Mouse (Mus musculus): ENCODE results near the gene Plcb4. TPM values are rescaled to one million over a fixed set of nuclear protein-coding genes. Genes with fewer than 3 reads are reported as not detected.
A peak's percentile ranks its signal among the peaks of the same experiment; 100 is the strongest.

The Plcb4 gene
- 16.5 and 16.7 TPM in 2 replicates for polyA plus RNA-seq (2014; fragmentation: Nextera tagmentation; extraction: Ambion mirVana)

DNA sequence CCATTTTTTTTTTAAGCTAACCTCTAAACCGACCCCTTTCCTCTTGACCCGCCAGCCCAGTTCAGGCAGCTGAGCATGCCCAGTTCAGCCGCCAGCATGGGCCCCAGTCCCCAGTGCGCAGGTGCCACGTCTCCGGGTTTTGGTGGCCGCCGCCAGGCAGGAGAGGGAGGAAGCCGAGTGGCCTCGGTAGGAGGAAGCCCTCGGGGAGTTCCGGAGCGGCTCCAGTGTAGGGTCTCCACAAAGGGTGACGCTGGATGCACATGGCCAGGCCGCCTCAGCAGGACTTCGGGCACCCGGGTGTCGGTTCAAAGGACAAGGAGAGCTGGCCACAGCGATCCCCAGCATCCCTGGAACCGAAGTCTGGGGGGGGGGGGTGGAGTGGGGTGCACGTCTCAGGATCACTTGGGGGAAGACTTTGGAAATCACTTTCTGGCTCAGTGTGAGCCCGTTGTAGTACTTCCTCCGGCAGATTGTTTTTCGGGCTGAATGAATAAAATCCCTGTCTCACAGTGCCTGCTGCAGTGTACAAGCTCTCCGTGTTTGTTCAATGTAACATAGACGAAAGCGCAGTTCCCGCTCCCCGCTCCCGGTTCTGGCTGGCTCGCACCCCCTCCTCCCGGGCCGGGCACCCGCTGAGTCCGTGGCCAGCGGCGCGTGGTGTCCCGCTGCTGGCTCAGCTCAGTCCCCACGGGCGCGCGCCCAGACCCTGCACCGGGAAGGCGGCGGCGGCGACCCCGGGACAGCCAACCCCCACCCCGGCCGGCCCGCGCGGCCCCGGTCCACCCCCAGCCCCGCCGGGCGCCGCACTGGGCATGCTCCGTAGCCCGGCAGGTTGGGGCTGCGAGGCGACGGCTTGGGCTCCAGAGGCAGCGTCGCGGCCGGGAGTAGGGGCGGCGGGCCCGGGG lies at the start of gene Plcb4:
Plcb4 (plus strand) TSS at position 526 of the 905 bp plus-strand sequence.
- DNase-seq (ENCODE audit: low spot score) (peak; percentile 86), ATAC-seq (ENCODE audit: insufficient read depth, low FRiP score, low TSS enrichment) (peak; percentile 95)
- Histone ChIP-seq H3K9ac (ENCODE audit: low read length) (peak within 1 kb of the TSS; percentile 95), H3K9me3 (ENCODE audit: control insufficient read depth, low read length) (no peaks in the 10 kb centered on the region), H3K4me2 (ENCODE audit: low read depth) (peak within 1 kb of the TSS; percentile 67), H3K27ac (ENCODE audit: low read depth, low read length) (peak within 1 kb of the TSS; percentile 97), H3K4me1 (ENCODE audit: control insufficient read depth, insufficient read depth, low read length) (no peaks in the 10 kb centered on the region), H3K4me3 (ENCODE audit: low read depth, low read length) (peak within 1 kb of the TSS; percentile 81), H3K36me3 (ENCODE audit: control insufficient read depth, insufficient read depth, low read length) (no peaks in the 10 kb centered on the region), H3K27me3 (ENCODE audit: control insufficient read depth, insufficient read depth, low read length) (no peaks in the 10 kb centered on the region)
- WGBS = under 1% methylated on average over 44 of the region's 71 CpGs

DNA sequence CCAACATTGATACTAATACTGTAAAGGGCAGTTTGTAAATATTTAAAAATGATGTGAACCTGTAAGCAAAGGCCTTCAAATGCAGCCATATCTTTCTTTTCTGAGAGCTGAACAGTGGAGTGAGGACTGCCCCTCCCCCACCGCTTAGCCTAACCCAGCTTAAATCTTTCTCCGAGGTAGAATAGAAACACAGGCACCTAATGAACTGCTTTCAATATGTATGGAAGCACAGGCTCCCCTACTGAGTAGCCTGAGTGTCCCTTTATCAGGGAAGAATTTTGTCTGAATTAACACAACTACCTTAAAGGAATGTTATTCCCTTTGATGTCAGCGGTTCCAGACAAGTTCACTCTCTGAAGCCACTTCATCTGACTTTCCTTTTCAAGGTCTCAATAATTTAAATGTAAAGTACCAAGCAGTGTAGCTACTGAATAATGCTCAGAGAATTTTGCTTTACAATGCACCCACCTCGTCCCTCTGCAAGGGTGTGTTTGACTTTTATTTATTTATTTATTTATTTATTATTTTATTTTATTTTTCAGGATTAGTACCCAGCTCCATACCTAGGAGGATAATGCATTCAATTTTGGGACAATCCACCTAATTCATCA lies 44.1 kb upstream of the Plcb4 start:
- Histone ChIP-seq H3K4me3 (ENCODE audit: low read depth, low read length) (no peak overlapping the region), H3K27me3 (ENCODE audit: control insufficient read depth, insufficient read depth, low read length) (no peaks in the 10 kb centered on the region), H3K27ac (ENCODE audit: low read depth, low read length) (no peak overlapping the region), H3K4me1 (ENCODE audit: control insufficient read depth, insufficient read depth, low read length) (no peaks in the 10 kb centered on the region), H3K4me2 (ENCODE audit: low read depth) (no peak overlapping the region), H3K9me3 (ENCODE audit: control insufficient read depth, low read length) (no peaks in the 10 kb centered on the region), H3K9ac (ENCODE audit: low read length) (no peak overlapping the region), H3K36me3 (ENCODE audit: control insufficient read depth, insufficient read depth, low read length) (no peaks in the 10 kb centered on the region)
- DNase-seq (ENCODE audit: low spot score) (peak; percentile 31), ATAC-seq (ENCODE audit: insufficient read depth, low FRiP score, low TSS enrichment) (peak; percentile 49; the same call in 1 of the 2 replicates)
- WGBS = 6% methylated on average over 4 of the region's 4 CpGs

DNA sequence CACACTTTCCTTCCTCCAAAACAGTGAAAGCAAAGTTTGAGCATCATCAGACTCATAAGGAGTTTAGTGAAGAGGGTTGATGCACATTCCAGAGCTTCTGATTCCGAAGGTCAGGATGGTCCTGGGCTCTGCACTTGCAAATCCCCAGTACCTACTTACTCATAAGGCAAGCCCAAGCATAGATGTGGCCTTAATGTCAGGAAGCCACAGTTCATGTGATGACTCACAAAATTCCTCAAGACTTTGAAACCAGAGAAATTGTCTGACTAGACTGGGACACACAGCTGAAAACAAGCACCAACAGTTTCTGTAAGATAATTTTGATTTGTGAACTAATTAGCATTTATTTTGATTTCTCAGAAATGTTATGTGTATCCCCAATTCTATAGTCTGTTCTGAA lies 42.7 kb upstream of the Plcb4 start:
- no peak for ATAC-seq (ENCODE audit: insufficient read depth, low FRiP score, low TSS enrichment)
- H3K27ac ChIP-seq (ENCODE audit: low read depth, low read length) = no peak overlapping the region
- WGBS = 82% methylated on average over 1 of the region's 1 CpGs

GRCm38 (mm10) chr2:135618551-135618950 lies 40.3 kb upstream of the Plcb4 start:
- H3K4me2 ChIP-seq (ENCODE audit: low read depth) = no peak overlapping the region
- H3K4me3 ChIP-seq (ENCODE audit: low read depth, low read length) = no peak overlapping the region
- ATAC-seq (ENCODE audit: insufficient read depth, low FRiP score, low TSS enrichment) (no peak), DNase-seq (ENCODE audit: low spot score) (no peak)
- H3K36me3 ChIP-seq (ENCODE audit: control insufficient read depth, insufficient read depth, low read length) = no peaks in the 10 kb centered on the region
- no peaks in the 10 kb centered on the region for H3K27me3 ChIP-seq (ENCODE audit: control insufficient read depth, insufficient read depth, low read length)
- H3K9ac ChIP-seq (ENCODE audit: low read length) = no peak overlapping the region
- no peak overlapping the region for H3K27ac ChIP-seq (ENCODE audit: low read depth, low read length)
- no peaks in the 10 kb centered on the region for H3K4me1 ChIP-seq (ENCODE audit: control insufficient read depth, insufficient read depth, low read length)
- H3K9me3 ChIP-seq (ENCODE audit: control insufficient read depth, low read length) = no peaks in the 10 kb centered on the region

More for the DNA sequence above, 42.7 kb upstream of the Plcb4 start:
- H3K27me3 ChIP-seq (ENCODE audit: control insufficient read depth, insufficient read depth, low read length) = no peaks in the 10 kb centered on the region
- no peaks in the 10 kb centered on the region for H3K36me3 ChIP-seq (ENCODE audit: control insufficient read depth, insufficient read depth, low read length)
- no peak for DNase-seq (ENCODE audit: low spot score)
- H3K4me3 ChIP-seq (ENCODE audit: low read depth, low read length) = no peak overlapping the region
- no peak overlapping the region for H3K4me2 ChIP-seq (ENCODE audit: low read depth)
- no peaks in the 10 kb centered on the region for H3K4me1 ChIP-seq (ENCODE audit: control insufficient read depth, insufficient read depth, low read length)
- H3K9ac ChIP-seq (ENCODE audit: low read length) = no peak overlapping the region
- H3K9me3 ChIP-seq (ENCODE audit: control insufficient read depth, low read length) = no peaks in the 10 kb centered on the region

DNA sequence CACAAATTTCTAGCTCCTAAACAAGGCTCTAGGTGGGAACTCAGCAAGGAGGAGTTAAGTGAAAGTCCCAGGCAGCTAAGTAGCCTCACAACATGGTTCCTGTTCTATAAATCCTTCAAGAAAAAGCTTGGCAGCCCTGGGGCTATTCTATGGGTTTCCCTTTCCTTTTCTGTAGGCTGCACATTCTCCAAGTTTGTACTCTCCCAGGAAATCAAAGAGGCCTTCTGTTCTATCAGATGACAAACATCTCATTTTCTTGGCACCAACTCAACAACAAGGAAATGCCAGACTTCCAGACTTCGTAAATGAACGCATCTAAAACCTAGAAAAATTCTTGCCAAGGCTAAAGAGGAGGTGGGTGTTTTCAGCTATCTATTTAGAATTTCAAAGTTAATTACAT lies 38.9 kb upstream of the Plcb4 start:
- Histone ChIP-seq H3K27ac (ENCODE audit: low read depth, low read length) (no peak overlapping the region), H3K36me3 (ENCODE audit: control insufficient read depth, insufficient read depth, low read length) (no peaks in the 10 kb centered on the region), H3K9ac (ENCODE audit: low read length) (no peak overlapping the region), H3K4me3 (ENCODE audit: low read depth, low read length) (no peak overlapping the region), H3K9me3 (ENCODE audit: control insufficient read depth, low read length) (no peaks in the 10 kb centered on the region), H3K4me1 (ENCODE audit: control insufficient read depth, insufficient read depth, low read length) (no peaks in the 10 kb centered on the region), H3K4me2 (ENCODE audit: low read depth) (no peak overlapping the region), H3K27me3 (ENCODE audit: control insufficient read depth, insufficient read depth, low read length) (no peaks in the 10 kb centered on the region)
- ATAC-seq (ENCODE audit: insufficient read depth, low FRiP score, low TSS enrichment) (no peak), DNase-seq (ENCODE audit: low spot score) (no peak)
- WGBS = 85% methylated on average over 2 of the region's 2 CpGs

- no peak for DNase-seq (ENCODE audit: low spot score)
- Histone ChIP-seq H3K36me3 (ENCODE audit: control insufficient read depth, insufficient read depth, low read length) (no peaks in the 10 kb centered on the region), H3K9me3 (ENCODE audit: control insufficient read depth, low read length) (no peaks in the 10 kb centered on the region), H3K4me1 (ENCODE audit: control insufficient read depth, insufficient read depth, low read length) (no peaks in the 10 kb centered on the region), H3K4me2 (ENCODE audit: low read depth) (no peak overlapping the region), H3K4me3 (ENCODE audit: low read depth, low read length) (no peak overlapping the region), H3K9ac (ENCODE audit: low read length) (no peak overlapping the region), H3K27ac (ENCODE audit: low read depth, low read length) (no peak overlapping the region), H3K27me3 (ENCODE audit: control insufficient read depth, insufficient read depth, low read length) (no peaks in the 10 kb centered on the region)
- 75% methylated on average over 2 of the region's 2 CpGs for WGBS
- ATAC-seq (ENCODE audit: insufficient read depth, low FRiP score, low TSS enrichment) = no peak
Observed at GRCm38 (mm10) chr2:135627821-135628220, 31.0 kb upstream of the Plcb4 start.

DNA sequence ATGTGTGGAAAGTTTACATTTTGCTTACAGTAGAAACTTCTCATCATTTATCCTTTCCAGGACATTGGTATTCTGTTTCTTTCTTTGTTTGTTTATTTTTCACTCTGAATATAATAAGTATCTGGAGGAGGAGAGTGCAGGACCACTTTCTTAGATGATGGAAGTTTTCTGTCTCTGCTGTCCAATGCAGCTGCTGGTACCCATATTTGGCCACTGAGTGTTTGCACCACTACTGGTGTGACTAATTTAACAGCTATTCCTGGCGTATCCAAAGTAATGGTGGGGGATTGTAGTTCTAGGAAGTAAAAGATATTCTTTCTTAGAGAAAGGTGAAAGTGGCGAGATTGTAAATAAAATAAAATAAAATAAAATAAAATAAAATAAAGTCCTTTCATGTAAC lies 21.6 kb upstream of the Plcb4 start:
- Histone ChIP-seq H3K9me3 (ENCODE audit: control insufficient read depth, low read length) (no peaks in the 10 kb centered on the region), H3K4me3 (ENCODE audit: low read depth, low read length) (no peak overlapping the region), H3K4me2 (ENCODE audit: low read depth) (no peak overlapping the region), H3K9ac (ENCODE audit: low read length) (no peak overlapping the region), H3K36me3 (ENCODE audit: control insufficient read depth, insufficient read depth, low read length) (no peaks in the 10 kb centered on the region), H3K27me3 (ENCODE audit: control insufficient read depth, insufficient read depth, low read length) (no peaks in the 10 kb centered on the region), H3K4me1 (ENCODE audit: control insufficient read depth, insufficient read depth, low read length) (no peaks in the 10 kb centered on the region), H3K27ac (ENCODE audit: low read depth, low read length) (no peak overlapping the region)
- 77% methylated on average over 2 of the region's 2 CpGs for WGBS
- ATAC-seq (ENCODE audit: insufficient read depth, low FRiP score, low TSS enrichment) (no peak), DNase-seq (ENCODE audit: low spot score) (no peak)

DNA sequence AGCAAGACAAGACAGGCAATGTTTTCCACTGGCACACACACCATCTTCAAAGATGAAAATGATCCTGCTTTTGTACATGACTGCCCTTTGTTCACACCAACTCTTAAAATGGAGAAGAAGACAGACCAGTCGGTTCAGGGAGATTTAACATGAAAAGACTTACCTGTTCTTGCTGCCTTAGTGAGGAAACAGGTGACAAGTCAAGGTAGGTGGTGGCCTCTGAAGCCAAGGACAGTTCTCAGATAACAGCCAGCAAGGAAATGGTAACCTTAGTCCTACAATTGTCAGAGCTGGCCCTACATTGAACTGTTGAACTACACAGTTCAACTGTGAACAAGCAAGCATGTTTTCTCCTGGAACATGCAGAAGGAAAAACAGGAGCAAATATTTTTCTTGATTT lies 17.8 kb upstream of the Plcb4 start:
- no peaks in the 10 kb centered on the region for H3K27me3 ChIP-seq (ENCODE audit: control insufficient read depth, insufficient read depth, low read length)
- H3K36me3 ChIP-seq (ENCODE audit: control insufficient read depth, insufficient read depth, low read length) = no peaks in the 10 kb centered on the region
- no peak for DNase-seq (ENCODE audit: low spot score)
- no peak for ATAC-seq (ENCODE audit: insufficient read depth, low FRiP score, low TSS enrichment)
- H3K4me2 ChIP-seq (ENCODE audit: low read depth) = no peak overlapping the region
- H3K4me1 ChIP-seq (ENCODE audit: control insufficient read depth, insufficient read depth, low read length) = no peaks in the 10 kb centered on the region
- no peak overlapping the region for H3K4me3 ChIP-seq (ENCODE audit: low read depth, low read length)
- H3K27ac ChIP-seq (ENCODE audit: low read depth, low read length) = no peak overlapping the region
- WGBS = 83% methylated on average over 1 of the region's 1 CpGs
- no peak overlapping the region for H3K9ac ChIP-seq (ENCODE audit: low read length)
- no peaks in the 10 kb centered on the region for H3K9me3 ChIP-seq (ENCODE audit: control insufficient read depth, low read length)

DNA sequence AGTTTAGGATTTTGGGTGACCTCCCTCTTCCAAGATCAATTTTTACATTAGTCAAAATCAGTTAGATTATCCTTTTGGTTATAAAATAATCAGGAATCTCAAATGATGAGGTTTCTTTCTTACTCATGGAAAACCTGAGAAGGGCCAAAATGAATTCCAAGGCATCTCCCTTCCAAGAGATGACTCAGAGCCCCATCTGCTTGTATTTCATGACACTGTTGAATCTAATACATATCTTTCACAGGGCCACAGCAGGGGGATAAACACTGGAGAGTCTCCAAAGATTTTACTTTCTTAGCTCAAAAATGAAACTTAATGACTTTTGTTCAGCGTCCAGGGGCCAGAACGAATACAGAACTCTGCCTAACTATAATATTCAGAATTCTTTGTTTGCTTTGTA lies 17.2 kb upstream of the Plcb4 start:
- Histone ChIP-seq H3K4me1 (ENCODE audit: control insufficient read depth, insufficient read depth, low read length) (no peaks in the 10 kb centered on the region), H3K36me3 (ENCODE audit: control insufficient read depth, insufficient read depth, low read length) (no peaks in the 10 kb centered on the region), H3K27me3 (ENCODE audit: control insufficient read depth, insufficient read depth, low read length) (no peaks in the 10 kb centered on the region), H3K4me3 (ENCODE audit: low read depth, low read length) (no peak overlapping the region), H3K27ac (ENCODE audit: low read depth, low read length) (no peak overlapping the region), H3K4me2 (ENCODE audit: low read depth) (no peak overlapping the region), H3K9ac (ENCODE audit: low read length) (no peak overlapping the region), H3K9me3 (ENCODE audit: control insufficient read depth, low read length) (no peaks in the 10 kb centered on the region)
- 90% methylated on average over 2 of the region's 2 CpGs for WGBS
- no peak for DNase-seq (ENCODE audit: low spot score)
- no peak for ATAC-seq (ENCODE audit: insufficient read depth, low FRiP score, low TSS enrichment)

Data from neural tube, embryonic 11.5 days (tissue).